Mouse (Mus musculus) lung, postnatal 0 days (tissue): ENCODE measurements around the gene Efnb2.
A peak's percentile ranks its signal among the peaks of the same experiment; 100 is the strongest.

Experiments
- CTCF ChIP-seq: IDR thresholded peaks from 2 replicates; pipeline ENCODE4 v1.5.1; 2016; ENCODE audit warnings: antibody characterized with exemption, mild to moderate bottlenecking
- EP300 ChIP-seq: IDR thresholded peaks from 2 replicates; pipeline ENCODE4 v1.6.1; 2016; ENCODE audit warnings: antibody characterized with exemption, mild to moderate bottlenecking, control low read depth

DNA sequence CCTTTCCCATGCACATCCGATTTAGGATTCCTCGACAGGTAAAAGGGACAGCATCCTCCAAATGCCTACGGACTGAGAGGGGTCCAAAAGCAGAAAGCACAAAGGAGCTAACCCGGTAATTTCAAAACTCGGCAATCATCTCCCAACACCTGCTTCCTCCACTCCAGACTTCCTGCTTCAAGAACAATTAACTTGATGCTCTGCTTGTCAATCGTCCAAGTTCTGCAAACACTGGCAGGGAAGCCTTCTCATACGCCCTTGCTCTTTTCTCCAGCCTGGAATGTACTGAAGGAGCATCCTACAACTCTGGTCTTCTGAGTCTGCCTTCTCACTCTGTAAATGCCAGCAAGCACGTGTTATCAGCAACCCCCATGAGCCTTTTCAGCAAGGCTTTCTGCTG is 37.6 kb downstream of the Efnb2 start:
- peak; percentile 93 for TF ChIP-seq EP300
- TF ChIP-seq CTCF = no peak
